Mouse (Mus musculus): ENCODE measurements around the gene Gm4969. TPM values are rescaled to one million over a fixed set of nuclear protein-coding genes. Genes with fewer than 3 reads are reported as not detected.

The Gm4969 gene
- total RNA-seq (2023), result not detected

DNA sequence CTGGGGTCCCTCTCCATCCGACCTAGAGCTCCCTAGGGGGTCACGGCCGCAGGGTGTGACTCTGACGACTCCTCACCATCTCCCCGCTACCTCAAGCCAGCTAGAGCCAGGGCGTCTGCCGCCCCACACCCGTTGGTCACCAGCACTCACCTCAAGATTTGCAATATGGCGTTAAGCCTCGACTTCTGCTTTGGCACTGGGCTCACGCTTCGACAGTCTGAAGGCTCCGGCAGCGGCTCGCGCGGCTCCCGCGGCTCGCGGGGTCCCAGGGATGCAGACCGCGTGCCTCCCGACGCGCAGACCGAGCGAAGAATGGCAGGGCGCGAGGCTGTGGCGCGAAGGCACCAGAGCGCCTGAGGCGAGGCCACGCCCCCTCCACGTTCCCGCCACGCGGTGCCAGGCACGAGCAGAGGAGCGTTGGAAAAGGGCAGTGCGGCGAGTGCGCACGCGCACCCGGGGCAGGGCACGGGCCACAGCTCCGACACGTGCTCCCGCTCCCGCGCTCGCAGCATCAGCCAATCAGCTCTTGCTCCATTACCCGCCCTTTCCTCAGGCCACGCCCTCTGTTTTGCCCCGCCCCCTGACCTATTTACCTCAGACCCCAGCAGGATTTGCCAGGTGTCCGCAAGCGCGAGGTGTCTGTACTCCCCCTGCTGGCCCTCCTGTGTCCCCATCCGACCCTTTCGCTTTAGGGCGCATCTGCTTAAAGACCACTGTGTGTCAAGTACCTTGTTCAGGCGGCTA lies at the start of gene Gm4969:
Gene Gm4969 (minus strand): TSS at position 341 of the 744 bp plus-strand sequence.

DNA sequence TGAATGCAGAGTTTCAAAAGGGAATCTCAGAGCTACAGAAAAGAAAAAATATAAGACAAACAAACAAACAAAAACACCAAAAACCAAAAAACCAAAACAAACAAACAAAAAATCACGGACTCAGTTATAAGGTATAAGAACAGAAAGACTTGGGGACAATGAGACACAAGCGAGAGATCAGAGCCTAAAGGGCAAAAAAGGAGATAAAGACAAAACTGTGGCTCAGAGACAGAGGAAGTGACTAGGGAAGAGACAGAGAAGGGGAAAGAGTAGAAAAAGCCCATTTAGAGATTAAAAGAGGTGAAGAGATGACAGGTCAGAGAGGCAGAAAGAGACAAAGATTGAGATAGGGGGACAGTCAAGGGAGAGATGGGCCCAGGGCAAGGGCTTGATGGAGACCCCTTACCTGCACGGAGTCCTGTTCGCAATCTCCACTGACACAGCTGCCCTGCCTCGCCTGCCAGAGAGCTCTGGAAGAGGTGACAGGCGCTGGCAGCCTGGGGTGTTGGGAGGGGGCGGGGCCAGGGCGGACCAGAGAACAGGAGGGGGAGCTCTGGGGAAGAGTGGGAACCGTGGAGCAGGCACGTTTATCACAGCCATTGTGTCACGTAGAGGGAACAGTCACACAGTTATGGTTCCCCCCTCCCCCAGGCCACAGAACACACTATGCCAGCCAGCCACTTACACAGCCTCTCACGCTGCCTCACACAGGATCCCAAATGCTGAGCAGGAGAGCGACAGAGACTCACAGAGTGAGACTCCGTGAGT lies 47.7 kb upstream of the Gm4969 start, which contains the start of gene Gipr:
Gene Gipr (minus strand): TSS at position 472 of the 768 bp plus-strand sequence.

GRCm38 (mm10) chr7:19149626-19150025 lies 31.5 kb upstream of the Gm4969 start, which contains the start of gene Snrpd2:
Snrpd2 (plus strand) TSS chr7:19149722.

DNA sequence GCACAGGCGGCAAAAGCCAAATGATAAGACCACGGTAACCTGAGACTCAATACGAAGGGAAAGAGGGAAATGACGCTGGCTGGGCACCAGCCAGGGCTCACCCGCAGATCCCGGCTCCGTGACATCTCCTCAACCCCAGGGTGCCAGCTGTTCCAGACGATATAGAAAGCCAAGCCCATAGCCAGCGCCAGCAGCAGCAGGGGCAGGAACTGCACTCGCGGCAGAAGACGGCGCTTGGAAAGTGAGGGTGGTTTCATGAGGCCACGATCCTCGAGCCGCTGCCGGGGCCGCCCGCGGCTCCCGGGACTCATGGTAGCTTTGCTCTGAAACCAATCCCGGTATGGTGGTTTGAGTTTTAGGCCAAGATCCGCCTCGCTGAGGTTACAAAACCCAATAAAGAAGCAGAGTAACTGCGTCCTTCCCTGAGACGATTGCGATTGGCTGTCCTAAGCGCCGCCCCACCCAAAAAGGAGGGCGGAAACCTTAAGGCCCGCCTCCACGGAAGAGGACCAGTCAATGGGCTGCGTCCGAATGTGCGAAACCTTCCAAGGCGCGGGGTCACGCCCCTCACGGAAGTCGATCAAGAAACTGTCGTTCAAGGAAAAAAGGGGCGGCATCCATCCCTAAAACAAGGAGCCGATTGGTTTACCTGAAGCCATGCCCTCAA lies 30.8 kb upstream of the Gm4969 start, which contains the start of gene Qpctl:
Gene Qpctl (minus strand): TSS at position 417 of the 667 bp plus-strand sequence.

GRCm38 (mm10) chr7:19119631-19120429 lies 1.7 kb upstream of the Gm4969 start, which contains the start of gene Fbxo46:
Fbxo46 (plus strand) TSS chr7:19119859.

GRCm38 (mm10) chr7:19094471-19094825 lies 23.7 kb downstream of the Gm4969 start, which contains the start of gene Six5:
Six5 (plus strand) TSS chr7:19094594.

DNA sequence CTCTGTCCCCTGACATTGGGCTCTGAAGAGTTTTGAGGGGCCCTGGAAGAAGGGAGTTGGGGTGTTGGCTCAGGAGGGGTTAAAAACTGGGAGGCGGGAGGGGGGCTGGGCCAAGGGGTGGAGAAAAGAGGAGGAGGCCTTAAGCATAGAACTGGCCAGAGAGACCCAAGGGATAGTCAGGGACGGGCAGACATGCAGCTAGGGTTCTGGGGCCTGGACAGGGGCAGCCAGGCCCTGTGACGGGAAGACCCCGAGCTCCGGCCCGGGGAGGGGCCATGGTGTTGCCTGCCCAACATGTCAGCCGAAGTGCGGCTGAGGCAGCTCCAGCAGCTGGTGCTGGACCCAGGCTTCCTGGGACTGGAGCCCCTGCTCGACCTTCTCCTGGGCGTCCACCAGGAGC lies 34.5 kb downstream of the Gm4969 start, which contains the start of gene Dmpk:
Gene Dmpk (plus strand): TSS at position 149 of the 400 bp plus-strand sequence.

GRCm38 (mm10) chr7:19075723-19076585 lies 42.2 kb downstream of the Gm4969 start, which contains the start of gene Dmwd:
Dmwd (plus strand) TSS chr7:19076227.

DNA sequence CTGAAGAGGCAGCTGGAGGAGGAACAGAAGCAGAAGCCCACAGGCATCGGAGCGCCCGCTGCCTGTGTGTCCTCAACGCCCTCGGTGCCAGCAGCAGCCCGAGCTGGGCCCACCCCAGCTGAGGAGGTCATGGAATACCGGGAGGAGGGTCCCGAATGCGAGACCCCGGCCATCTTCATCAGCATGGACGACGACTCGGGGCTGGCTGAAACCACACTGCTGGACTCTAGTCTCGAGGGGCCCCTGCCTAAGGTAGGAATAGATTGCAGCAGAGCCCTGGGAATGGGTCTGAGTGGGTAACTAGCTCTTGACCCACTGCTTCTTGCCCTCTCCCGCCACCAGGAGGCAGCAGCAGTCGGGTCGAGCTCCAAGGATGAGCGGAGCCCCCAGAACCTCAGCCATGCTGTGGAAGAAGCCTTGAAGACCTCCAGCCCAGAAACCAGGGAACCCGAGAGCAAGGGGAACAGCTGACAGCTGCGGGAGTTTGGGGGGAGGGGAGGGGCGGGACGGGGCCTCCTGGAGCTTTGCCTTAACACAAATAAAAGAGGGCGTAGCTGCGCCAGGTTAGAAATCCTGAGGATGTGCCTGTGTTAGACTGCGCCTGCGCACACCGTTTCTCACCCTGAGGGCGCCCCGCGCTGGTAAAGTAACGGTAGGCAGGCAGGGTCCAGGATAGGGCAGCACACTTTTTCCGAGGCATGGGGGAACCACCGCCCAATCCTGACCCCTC lies 64.0 kb downstream of the Gm4969 start, which contains the start of gene Rsph6a:
Gene Rsph6a (plus strand): TSS at position 644 of the 730 bp plus-strand sequence.

Other genes with a start within 250 kb of the Gm4969 start
- gene Pglyrp1, start 247.0 kb downstream of the Gm4969 start, total RNA-seq (2023), result 1,000 to 10,000 TPM; 1,995 to 2,284 TPM
- gene Ccdc61, start 208.0 kb downstream of the Gm4969 start, total RNA-seq (2023), result 10 to 100 TPM; 11.5 to 13.9 TPM
- gene Nova2, start 192.5 kb downstream of the Gm4969 start, total RNA-seq (2023), result under 1 TPM in 1 of 2 experiments, not detected in 1; 0.04 TPM
- not detected for gene Nanos2, start 131.0 kb downstream of the Gm4969 start, total RNA-seq (2023)
- under 1 TPM in 1 of 2 experiments, not detected in 1; 0.33 TPM for gene Mypop, start 127.1 kb downstream of the Gm4969 start, total RNA-seq (2023)
- gene Irf2bp1, start 114.3 kb downstream of the Gm4969 start, total RNA-seq (2023), result 10 to 100 TPM; 15.0 to 15.1 TPM
- not detected for gene Foxa3, start 94.8 kb downstream of the Gm4969 start, total RNA-seq (2023)
- 10 to 100 TPM; 53.1 to 63.9 TPM for gene Sympk, start 94.0 kb downstream of the Gm4969 start, total RNA-seq (2023)
- not detected for gene Rsph6a, start 63.7 kb downstream of the Gm4969 start, total RNA-seq (2023)
- 10 to 100 TPM; 15.0 to 21.7 TPM for gene Dmwd, start 42.1 kb downstream of the Gm4969 start, total RNA-seq (2023)
- 10 to 100 TPM in 1 of 2 experiments, 1 to 10 TPM in 1; 9.9 to 10.7 TPM for gene Dmpk, start 34.5 kb downstream of the Gm4969 start, total RNA-seq (2023)
- gene Six5, start 23.8 kb downstream of the Gm4969 start, total RNA-seq (2023), result under 1 TPM; 0.11 to 0.33 TPM
- gene Fbxo46, start 1.5 kb upstream of the Gm4969 start, total RNA-seq (2023), result 10 to 100 TPM; 14.9 to 15.0 TPM
- gene Qpctl, start 30.9 kb upstream of the Gm4969 start, total RNA-seq (2023), result 10 to 100 TPM; 10.0 to 10.4 TPM
- gene Snrpd2, start 31.4 kb upstream of the Gm4969 start, total RNA-seq (2023), result 10 to 100 TPM; 39.5 to 43.0 TPM
- gene Gipr, start 47.8 kb upstream of the Gm4969 start, total RNA-seq (2023), result not detected
- 10 to 100 TPM; 60.2 to 79.8 TPM for gene Eml2, start 58.1 kb upstream of the Gm4969 start, total RNA-seq (2023)
- gene Gpr4, start 94.2 kb upstream of the Gm4969 start, total RNA-seq (2023), result under 1 TPM in 1 of 2 experiments, not detected in 1; 0.13 TPM
- 10 to 100 TPM; 22.3 to 24.6 TPM for gene Opa3, start 110.0 kb upstream of the Gm4969 start, total RNA-seq (2023)
- 100 to 1,000 TPM; 636 to 660 TPM for gene Vasp, start 153.4 kb upstream of the Gm4969 start, total RNA-seq (2023)
- gene Ppm1n, start 161.7 kb upstream of the Gm4969 start, total RNA-seq (2023), result under 1 TPM in 1 of 2 experiments, not detected in 1; 0.49 TPM
- not detected for gene Rtn2, start 164.3 kb upstream of the Gm4969 start, total RNA-seq (2023)
- gene Fosb, start 191.7 kb upstream of the Gm4969 start, total RNA-seq (2023), result 1,000 to 10,000 TPM in 1 of 2 experiments, 100 to 1,000 TPM in 1; 803 to 1,216 TPM
- 10 to 100 TPM; 17.0 to 24.4 TPM for gene Ercc1, start 226.4 kb upstream of the Gm4969 start, total RNA-seq (2023)
- 1 to 10 TPM; 6.7 to 7.1 TPM for gene Cd3eap, start 241.1 kb upstream of the Gm4969 start, total RNA-seq (2023)
- gene Ppp1r13l, start 241.4 kb upstream of the Gm4969 start, total RNA-seq (2023), result 1 to 10 TPM; 1.7 to 2.0 TPM

Data from neutrophil, adult 59 days (primary cell).